Mouse (Mus musculus) frontal cortex, adult 2 months (tissue): ENCODE measurements around the gene Fgfr2. TPM values are rescaled to one million over a fixed set of nuclear protein-coding genes. Genes with fewer than 3 reads are reported as not detected.

Experiments
- DNase-seq, 2 experiments: peaks; one replicate each; pipeline ENCODE4 v3.0.0; 2022; ENCODE audit warnings: low spot score in 1 of 2; ENCODE audit errors: extremely low spot score in 1 of 2
- polyA plus RNA-seq: library from polyadenylated mRNA; depleted of rRNA; stranded (reverse); fragments of >200 nt; gene quantifications from 2 replicates; pipeline ENCODE4 v1.2.3, GENCODE M21; 2012

Fgfr2 gene
- polyA plus RNA-seq, 1 experiment: 69.6 TPM

DNA sequence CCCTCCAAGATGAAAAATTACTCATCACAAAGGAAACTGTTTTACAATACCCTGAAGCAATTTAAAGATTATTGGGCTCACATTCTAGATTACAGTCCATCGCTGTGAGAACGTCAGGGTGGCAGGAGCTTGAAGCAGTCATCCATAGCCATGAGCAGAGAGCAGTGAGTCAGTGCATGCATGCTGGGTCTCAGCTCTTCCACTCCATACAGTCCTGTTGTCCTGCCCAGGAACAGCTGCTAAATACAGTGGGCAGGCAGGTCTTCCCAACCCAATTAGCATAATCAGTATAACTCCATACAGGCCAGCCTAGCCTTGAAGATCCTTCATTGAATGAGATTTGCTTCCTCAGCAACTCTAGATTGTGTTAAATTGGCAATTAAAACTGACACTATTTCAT, 147.1 kb downstream of the Fgfr2 start:
- DNase-seq: no peak

DNA sequence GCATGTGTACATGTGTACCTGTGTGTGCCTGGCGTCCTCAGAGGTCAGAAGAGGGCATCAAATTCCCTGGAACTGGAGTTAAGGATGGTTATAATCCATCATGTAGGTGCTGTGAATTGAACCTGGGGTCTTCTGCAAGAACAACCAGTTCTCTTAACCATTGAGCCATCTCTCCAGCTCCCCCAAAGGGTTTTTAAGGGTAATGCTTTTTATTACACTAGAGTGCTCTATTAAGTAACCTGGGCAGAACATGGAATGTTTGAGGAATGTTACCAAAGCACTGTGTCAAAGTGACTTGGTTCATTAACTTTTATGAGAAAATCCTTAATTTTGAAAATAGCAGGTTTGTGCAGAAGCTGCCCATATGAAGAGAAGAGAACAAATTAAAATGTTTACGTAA, 151.1 kb downstream of the Fgfr2 start:
- no peak for DNase-seq

DNA sequence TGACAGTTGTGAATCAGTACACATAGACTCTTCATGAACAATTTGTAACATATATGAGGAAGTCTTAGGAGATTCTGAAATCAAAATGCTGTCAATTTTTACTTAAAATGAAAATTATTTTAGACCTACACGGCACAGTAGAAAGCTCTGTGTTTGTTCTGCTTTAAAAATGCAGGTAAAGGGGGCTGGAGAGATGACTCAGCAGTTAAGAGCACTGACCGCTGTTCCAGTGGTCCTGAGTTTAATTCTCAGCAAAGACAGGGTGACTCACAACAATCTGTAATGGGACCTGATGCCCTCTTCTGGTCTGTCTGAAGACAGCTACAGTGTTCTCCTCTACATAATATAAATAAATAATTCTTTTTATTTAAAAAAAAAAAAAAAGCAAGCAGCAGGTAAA, 157.4 kb downstream of the Fgfr2 start:
- no peak for DNase-seq

DNA sequence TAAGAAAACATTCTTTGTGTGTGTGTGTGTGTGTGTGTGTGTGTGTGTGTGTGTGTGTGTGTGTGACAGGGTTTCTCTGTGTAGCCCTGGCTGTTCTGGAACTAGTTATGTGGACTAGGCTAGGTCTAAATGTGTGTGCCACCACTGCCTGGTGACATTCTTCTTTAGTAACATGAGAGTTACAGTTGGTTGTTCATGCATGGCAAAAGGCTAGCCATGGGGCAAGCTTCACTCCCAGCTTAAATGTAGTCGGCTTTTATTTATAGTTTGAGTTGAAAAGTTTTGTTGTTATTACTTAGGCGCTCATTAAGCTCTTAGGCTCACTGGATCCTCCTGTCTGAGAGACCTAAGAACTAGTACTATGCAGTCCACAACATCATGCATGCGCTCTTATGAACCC, 158.8 kb downstream of the Fgfr2 start:
- no peak for DNase-seq

DNA sequence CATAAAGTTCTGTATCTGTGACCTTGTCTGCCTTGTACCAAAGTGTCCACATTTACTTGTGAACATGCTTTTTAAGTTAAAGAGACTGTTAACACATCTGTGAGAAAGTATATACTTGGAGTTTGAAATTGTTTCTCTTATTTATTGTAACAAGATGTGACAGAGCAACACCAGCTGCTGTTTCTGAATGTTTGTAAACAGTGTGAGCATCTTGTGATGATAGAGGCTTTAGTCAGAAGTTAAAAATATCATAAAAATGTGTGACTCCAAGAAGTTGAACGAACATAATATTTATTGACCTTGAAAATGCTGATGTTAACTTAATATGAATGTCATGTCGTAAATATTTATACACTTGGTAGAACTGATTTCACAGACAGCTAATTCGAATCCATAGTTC, 172.5 kb downstream of the Fgfr2 start:
- DNase-seq: no peak

DNA sequence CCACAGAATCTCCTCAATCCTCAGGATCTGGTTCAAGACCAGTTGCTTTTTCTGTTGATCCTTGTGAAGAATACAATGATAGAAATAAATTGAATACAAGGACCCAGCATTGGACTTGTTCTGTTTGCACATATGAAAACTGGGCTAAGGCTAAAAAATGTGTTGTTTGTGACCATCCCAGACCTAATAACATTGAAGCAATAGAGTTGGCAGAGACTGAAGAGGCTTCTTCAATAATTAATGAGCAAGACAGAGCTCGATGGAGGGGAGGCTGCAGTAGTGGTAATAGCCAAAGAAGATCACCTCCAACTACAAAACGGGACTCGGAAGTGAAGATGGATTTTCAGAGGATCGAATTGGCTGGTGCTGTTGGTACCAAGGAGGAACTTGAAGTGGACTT, 173.2 kb downstream of the Fgfr2 start:
- no peak for DNase-seq

DNA sequence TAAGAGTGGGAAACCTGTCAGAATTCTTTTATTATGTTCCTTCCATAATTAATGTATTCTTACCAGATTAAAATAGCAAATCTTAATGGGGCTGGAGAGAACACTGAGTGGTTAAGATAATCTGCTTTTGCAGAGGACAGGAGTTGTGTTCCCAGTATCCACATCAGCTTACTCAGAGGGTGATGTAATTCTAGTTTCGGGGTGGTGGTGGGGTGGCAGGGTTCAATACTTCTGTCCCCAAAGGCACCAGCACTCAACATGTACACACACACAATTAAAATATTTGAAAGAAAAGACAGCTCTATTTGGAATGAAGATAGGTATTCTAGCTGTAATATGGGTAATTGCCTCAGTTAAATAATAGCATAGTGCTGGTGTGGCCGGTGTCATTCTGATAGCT, 182.6 kb downstream of the Fgfr2 start:
- no peak for DNase-seq

DNA sequence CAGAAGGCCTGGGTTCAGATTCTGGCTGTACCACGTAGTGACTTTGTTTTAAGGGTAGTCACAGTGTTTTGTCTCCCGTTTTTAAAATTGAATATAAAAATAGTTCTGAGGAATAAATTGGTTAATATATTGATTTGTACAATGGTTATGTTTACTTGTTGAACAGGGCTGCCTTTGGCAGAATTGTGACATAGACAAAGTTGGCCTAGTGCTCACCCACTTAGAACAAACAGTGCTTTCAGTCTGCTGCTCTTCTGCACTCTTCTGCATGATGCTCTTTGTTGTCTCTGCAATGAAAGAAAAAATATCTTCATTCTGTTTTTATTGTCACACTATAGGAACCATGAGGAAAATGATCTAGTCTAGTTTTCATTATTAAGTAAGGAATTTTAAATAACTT, 184.0 kb downstream of the Fgfr2 start:
- no peak for DNase-seq

DNA sequence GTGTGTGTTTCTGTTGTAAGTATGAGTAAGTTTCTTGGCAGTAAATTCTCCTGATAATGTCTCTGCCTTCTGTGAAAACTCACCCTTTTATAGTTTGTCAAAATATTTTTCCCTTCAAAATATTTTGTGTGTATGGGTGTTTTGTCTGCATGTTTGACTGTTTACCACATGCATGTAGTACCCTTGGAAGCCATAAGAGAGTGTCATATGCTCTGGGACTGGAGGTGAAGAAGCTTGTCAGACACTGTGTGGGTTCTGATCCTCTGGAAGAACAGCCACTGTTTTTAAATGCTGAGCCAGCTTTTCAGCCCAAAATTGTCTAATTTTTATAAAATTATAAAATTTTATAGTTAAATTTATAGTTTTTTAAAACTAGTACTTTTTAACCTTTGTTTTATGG, 188.4 kb downstream of the Fgfr2 start:
- DNase-seq: no peak

DNA sequence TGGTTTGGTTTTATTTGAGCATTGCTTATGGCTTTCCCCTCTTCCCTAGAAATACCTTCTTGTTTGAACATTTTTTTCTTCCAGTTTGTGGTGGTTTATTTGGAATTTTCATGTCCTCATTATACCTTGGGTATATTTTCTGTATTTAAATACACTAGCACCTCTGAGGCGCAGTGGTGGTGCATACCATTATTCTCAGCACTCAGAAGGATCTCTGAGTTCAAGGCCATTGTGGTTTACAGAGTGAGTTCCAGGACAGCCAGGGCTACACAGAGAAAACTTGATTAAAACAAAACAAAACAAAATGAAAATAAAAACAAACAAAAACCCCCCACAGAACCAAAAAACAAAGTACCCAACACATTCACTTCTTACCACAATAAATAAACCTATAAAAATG, 189.8 kb downstream of the Fgfr2 start:
- no peak for DNase-seq

DNA sequence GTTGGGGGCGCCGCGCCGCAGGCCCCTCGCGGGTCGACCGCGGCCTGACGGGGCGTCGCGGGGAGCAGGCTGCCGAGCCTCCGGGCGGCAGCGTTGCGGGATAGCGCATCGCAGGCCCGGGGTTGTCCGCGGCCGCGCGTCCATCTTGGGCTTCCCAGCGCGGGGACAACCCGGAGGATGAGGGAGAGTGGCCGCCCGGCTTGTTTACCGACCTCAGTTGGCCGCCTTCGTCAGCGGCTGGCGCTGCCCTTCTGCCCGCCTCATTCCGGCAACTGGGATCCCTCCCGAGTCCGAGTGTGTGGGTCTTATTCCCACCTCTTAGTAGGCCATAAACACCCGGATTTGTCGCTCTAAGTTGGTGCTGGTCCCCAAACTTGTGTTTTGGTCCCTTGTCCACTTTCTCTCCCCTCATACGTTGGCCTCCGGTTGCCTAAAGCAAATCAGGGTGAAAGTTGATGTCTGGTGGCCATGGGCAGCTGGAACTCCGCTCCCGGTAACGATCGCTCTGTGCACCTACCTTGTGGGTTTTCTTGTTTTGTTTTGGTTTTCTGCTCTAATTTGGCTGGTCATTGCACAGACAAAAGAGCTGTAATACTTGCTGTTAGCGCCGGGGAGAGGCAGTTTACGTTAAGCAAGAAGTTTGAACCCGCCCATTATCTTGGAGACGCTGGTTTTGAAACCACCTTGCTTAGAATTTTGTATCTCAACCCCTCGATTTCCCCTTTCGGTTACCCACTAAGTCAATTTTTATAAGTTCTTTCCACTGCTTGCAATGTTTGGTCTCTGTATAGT, 191.4 kb downstream of the Fgfr2 start:
- DNase-seq: peak in 1 of 2 experiments; percentile 27

DNA sequence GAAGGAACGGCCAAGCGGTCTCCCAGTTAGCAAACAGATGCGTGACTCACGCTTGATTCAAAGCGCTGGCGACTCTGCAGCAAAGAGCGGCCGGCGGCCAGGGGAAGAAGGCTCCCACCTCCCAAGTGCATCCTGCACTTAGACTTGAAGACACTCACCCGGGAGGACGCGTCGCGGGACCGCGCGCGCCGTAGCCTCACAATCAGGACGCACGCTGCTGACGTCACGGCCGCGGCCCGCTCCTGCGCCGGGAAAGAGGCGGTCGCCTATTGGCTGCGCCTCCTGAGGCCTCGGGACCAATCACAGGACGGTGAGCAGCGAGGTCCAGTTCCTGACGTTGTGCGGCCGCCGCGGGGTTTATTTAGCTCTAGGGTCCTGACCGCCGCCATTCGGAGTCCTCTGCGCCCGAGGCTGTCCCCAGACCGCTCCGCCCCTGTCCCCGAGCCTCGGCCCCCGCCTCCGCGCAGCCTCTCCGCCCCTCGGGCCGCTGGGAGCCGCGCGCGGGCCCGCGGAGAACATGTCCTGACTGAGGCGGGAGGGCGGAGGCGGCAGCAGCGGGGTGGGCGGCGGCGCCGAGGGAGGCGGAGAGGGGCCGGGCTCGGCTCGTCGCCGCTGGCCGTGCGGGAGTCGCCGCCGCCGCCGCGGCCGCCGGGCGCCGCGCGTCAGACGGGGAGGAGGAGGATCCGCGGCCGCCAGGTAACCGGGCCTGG, 192.1 kb downstream of the Fgfr2 start, which contains the start of gene Zranb1:
Zranb1 (plus strand) TSS at position 293 of the 710 bp plus-strand sequence.
- peak; percentile 98 to 99 for DNase-seq

DNA sequence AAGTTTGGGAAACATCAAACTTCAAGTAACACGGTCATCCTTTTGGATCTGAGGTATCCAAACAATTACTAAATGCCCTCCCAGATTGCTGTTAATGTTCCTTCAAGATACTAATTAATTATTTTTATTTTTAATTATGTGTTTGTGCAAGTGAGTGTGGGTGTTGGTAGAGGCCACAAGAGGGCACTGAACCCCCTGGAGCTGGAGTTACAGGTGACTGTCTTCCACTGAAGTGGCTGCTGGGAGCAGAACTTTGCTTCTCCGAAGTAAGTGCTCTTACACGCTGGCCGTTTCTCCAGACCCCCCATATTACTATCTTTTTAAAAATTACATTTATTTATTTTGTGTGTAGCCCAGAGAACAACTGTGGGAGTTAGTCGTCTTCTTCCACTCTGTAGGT, 193.1 kb downstream of the Fgfr2 start:
- no peak for DNase-seq

DNA sequence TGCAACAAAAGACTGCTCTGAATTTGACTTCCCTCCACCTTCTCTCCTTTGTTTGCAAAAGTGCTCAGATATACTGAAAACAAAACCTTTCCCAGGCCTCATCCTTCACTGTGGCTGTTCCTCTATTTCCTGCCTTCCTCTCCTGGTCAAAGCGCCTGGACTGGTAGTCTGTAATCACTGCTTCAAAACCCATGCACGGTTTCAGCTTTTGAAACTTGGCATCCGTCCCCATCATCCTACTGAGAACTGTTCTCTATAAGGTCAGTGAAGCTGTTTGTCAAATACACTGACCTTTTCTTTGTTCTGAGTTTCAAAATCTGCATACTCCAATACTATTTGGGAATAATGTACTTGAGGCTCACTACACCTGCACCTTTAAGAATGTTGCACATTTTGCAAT, 195.9 kb downstream of the Fgfr2 start:
- no peak for DNase-seq

DNA sequence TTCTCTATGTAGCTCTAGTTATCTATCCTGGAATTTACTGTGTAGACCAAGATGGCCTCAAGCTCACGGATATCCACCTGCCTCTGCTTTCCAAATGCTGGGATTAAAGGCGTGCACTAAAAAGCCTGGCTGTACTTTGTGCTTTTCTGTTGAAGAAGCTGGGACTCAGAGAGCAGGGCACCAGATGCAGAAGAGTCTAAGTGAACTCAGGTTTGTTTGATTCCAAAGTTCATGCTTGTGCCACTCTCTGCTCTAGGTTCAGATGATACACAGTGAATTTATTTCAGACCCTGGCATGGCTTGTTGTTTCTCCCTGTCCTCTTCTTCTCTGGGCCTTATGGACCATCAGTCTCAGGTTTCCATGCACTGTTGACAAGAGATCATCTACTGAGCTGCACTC, 197.9 kb downstream of the Fgfr2 start:
- DNase-seq: no peak

DNA sequence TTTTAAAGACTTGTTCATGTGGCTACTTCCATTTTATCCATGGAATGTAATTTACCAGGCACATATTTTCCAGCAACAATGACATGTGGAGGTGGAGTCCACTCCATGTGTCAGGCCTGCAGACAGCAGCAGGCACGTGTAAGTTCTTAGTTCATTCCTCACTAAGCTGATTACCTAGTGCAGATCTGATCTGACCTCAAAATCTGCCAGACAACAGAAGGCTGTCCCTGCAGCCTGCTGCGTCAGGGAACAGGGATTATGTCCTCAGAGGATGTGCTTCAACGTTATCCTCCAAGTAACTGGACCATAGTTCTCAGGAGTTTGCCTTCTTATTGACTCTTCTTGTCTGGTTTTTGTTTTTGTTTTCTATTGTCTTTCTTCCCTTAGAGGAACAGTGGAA, 201.2 kb downstream of the Fgfr2 start:
- DNase-seq: no peak

DNA sequence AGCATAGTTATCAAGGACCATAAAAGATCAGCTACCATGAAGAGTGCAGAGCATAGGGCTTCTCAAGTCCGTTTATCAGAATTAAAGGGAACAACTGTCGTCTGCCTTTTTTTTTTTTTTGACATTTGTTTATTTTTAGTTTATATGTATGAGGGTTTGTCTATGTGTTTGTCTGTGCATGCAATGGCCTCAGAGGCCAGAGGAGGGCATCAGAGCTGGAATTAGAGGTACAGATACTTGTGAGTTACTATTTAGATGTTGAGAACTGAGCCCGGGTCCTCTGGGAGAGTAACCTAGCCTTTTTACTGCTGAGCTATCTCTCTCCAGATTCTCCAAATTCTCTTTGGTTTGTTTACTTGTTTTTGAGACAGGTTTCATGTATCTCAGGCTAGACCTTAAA, 219.4 kb downstream of the Fgfr2 start:
- no peak for DNase-seq

DNA sequence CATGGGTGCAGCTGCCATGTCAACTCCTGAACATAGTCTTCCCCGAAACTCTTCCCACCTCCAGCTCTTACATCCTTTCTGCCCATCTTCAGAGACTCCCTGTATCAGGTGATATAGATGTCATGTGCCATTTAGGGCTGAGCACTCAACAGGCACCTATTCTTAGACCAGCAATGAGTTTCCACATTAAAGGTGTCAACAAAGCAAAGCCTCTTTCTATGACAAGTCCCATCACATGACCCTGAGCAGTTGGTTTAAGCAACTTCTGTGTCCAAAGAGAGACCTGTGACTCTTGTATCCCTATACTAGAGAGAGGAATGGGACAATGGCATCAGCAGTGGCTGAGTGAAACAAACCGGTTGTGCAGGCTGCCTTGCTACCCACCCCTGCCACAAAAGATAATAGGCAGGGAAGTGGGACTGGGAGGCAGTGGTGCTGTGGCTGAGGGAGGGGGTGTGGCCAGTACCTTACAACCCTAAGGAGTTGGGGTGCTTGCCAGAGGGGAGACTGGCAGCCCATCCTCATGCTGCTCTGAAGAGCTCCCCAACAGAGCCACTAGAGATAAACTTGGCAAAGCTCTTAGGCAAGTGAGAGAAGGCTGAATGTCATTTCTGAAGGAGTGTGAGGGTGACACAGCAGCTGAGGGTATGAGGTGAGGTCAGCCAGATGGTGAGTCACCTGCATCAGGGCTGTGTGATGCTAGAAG, 222.2 kb downstream of the Fgfr2 start:
- DNase-seq: no peak

DNA sequence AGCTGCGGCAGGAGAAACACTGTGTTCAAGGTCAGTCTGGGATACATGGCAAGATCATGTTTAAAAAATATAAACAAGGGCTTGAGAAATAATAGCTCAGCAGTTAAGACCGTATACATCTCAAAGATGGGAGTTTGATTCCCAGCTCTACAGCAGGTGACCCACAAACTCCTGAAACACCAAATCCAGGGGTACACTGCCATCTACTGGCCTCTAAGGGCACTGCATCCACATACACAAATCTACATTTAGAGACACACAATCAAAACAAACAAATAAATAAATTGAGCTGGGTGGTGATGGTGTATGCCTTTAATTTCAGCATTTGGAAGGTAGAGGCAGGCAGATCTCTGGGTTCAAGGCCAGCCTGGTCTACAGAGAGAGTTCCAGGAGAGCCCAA, 224.9 kb downstream of the Fgfr2 start:
- no peak for DNase-seq

DNA sequence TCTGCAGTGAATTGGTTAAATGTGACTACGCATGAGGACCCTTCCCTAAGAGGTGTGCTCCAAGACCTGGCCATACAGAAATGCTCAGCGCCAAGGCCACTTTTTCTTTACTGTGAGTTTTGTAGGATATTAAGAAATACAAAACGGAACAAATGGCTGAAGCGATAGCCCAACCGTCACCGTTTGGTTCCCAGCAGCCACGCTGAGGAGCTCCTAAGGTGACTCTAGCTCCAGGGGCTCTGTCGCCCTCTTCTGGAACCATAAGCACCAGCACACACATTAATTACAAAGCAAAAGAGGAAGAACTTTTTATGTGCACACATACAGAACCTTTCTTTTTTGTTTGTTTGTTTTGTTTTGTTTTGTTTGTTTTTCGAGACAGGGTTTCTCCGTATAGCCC, 225.9 kb downstream of the Fgfr2 start:
- no peak for DNase-seq

DNA sequence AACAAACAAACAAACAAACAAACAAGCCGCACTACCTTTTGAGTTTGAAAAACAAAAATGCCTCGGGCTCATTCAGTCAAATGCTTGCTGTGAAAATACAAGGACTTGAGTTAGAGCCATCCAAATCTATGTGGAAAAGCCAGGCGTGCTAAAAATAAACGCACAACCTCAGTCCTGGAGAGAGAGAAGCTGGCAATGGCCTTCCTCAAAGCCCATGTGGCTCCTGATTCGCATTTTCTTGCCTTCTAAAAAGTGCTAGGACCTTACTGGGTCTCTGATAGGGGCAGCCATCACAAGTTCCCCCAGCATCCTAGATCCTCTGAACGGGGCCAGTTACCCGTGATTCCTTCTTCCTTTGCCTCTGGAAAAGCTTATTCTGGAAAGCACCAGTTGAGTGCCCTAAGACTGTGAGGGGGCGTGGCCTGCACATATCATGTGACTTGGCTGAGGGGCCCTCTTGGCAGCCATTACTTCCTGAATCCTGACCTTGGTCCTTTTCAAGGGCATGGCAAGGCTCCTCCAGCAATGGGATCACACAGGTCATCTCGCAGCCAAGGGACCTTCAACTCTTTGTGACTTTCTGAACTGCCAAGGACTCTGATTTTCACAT, 226.8 kb downstream of the Fgfr2 start:
- DNase-seq: no peak
